Mouse (Mus musculus) induced T-regulatory cell, adult 2 months (primary cell): ENCODE results near the gene Gm266.

ENCODE experiments used
- DNase-seq: peaks from one replicate; pipeline ENCODE4 v3.0.0-alpha.2; 2012; ENCODE audit warnings: low read depth

Gm266 gene

GRCm38 (mm10) chr12:111503063-111503567 is 17.5 kb upstream of the Gm266 start:
- DNase-seq = no peak

DNA sequence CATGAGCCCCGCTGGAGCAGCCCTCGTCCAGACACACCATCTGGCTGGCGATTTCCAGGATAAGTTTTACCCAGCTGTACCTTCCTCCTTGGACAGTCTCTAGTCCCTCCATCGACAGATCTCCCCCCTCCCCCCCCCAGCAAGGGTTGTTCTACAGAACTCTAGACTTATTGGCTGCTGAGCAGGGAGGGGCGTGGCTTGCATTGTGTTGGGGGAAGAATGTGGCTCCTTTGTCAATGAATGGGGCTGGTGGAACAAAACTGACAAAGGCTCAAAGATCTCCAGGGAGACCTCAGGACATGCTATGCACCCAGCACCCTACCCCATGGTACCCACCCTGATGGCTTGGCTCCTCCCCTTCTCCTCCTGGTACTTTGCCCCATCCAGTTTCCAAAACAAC is 15.1 kb upstream of the Gm266 start:
- no peak for DNase-seq

GRCm38 (mm10) chr12:111499617-111500016 is 14.0 kb upstream of the Gm266 start:
- no peak for DNase-seq

DNA sequence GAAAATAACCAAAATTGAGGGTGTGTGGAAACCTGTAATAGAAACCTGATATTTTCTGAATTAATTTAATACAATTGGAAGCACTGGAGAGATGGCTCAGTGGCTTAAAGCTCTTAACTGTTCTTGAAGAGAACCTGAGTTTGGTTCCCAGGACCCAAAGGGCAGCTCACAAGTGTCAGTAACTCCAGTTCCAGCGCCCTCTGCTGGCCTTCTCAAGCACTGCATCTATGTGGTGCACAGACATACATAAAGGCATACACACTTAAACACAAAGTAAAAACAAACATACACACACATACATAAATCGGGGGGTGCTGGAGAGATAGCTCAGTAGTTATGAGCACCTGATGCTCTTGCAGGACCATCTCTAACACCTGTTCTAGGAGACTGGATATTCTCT is 11.5 kb upstream of the Gm266 start:
- peak; percentile 46 for DNase-seq

GRCm38 (mm10) chr12:111494931-111495330 is 9.3 kb upstream of the Gm266 start:
- no peak for DNase-seq

DNA sequence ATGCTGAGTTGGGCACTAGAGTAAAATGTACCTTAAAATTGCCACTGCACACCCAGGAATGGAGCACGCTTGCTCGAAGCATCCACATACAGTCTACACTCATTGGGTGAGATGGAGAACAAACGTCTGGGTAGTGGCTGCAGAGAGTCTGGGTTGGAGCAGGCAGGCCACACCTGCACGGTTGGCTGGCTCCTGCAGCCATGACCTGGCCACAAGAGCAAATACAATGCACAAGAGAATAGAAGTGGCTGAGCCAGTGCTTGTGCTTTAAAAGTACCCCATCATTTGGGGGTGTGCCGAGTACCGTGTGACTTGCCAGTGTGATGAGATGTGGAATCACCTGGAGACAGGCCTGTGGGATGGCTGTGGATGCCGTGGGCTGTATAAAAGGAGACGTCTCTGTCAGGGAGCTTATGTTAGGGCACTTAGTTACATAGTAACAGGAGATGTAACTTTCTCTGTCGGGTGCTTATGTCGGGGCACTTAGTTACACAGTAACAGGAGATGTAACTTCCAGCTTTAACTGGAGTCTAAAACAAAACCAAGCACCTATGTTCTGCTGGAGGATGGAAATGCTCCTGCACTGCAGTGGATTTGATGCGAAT is 3.7 kb upstream of the Gm266 start:
- DNase-seq = no peak

GRCm38 (mm10) chr12:111486455-111486854 is 832 bp upstream of the Gm266 start:
- no peak for DNase-seq

DNA sequence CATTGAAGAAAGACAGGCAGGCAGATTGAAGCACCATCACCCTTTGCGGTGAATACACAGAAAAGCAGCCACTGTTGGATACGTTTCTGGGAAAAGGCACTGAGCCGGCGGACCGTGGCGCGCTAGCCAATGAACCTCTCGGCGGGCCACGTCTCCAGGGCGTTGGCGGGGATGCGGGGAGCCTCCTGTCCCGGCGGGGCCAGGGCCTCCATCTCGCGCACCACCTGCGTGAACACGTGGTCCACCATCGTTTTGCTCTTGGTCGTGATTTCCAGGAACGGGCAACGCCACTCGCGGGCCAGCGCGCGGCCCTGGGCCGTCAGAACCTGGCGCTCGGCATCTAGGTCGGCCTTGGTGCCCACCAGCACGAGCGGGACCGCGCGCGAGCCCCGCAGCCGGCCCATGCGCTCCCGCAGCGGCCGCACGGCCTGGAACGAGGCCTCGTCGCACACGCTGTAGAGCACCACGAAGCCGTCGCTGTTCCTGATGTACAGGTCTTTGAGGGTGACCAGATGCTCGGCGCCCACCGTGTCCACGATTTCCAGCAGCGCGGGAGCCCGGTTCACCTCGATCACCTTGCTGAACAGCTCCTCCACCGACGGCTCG is 474 bp downstream of the Gm266 start:
- no peak for DNase-seq

- peak; percentile 37 for DNase-seq
These were observed 5.7 kb downstream of the Gm266 start for GRCm38 (mm10) chr12:111479917-111480316.

GRCm38 (mm10) chr12:111478924-111479323 is 6.7 kb downstream of the Gm266 start:
- no peak for DNase-seq

- DNase-seq = no peak
These were observed 10.6 kb downstream of the Gm266 start for GRCm38 (mm10) chr12:111474893-111475643.

DNA sequence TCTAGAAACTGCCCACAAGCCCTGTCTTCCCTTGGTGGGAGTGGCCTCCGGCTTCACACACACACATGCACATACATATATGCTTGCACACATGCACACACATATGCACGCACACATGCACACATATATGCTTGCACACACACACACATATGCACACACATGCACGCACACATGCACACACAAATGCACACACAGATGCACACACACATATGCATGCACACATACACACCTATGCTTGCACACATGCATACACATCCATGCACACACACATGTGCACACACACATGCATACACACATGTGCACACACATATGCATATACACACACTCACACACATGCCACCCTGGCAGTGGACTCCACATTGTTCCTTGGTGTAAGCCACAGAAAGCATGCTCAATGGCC is 11.2 kb downstream of the Gm266 start:
- DNase-seq = no peak

GRCm38 (mm10) chr12:111472886-111473285 is 12.7 kb downstream of the Gm266 start:
- DNase-seq = no peak

DNA sequence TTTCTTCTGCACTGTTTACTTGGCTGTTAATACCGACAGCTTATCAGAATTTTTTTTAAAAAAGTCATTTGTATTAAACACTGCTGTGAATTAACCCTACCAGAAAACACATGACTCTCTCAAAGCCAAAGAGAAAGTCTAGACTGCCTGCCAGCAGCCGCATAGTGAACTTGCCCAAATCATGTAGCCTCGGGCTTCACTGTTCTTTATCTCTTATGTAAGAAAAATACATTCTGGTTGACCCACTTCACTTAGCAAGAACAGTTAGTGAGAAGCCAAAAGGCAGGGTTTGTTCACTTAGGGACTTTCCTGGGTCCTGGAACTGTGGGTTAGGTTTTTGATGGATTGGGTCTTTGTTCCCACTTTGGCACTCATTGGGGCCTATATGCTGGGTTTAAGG is 13.9 kb downstream of the Gm266 start:
- DNase-seq = no peak

GRCm38 (mm10) chr12:111471119-111471518 is 14.5 kb downstream of the Gm266 start:
- DNase-seq = no peak

DNA sequence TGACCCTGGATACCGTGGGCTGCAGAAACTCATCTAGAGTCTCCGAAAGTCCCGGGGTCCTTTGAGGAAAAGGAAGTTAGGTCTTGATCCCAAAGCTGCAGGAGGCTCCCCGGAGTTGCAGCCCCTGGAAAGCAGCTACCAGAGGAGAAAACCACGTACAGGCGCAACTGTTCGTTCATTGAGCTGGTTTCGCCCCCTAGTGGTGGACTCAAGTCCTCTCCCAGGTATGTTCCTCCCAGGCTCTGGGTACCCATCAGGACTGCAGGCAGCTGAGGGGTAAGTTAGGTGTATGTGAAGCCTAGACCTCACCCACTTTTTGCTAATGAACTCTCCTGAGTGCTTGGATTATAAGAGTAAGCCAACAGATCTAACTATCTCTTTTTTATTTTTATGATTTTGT is 16.1 kb downstream of the Gm266 start:
- peak; percentile 67 for DNase-seq

DNA sequence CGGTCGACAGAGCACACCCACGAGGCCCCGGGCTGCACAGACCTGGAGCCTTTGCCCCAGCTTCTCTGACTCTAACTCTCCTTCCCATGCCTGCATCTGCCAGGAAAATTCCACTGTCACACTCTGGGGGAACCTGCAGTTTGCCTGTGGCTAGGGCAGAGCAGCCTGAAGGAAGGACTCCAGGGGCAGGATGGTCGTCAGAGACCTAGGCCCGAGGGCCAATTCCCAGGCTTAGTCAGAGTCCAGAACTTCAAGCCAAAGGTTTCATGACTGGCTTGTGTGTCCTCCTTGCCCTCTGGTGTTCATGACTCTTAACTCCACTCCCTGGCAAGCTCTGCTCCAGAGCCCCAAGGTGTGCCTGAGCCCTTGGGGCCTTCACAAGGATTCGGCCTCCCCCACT is 17.4 kb downstream of the Gm266 start:
- no peak for DNase-seq

DNA sequence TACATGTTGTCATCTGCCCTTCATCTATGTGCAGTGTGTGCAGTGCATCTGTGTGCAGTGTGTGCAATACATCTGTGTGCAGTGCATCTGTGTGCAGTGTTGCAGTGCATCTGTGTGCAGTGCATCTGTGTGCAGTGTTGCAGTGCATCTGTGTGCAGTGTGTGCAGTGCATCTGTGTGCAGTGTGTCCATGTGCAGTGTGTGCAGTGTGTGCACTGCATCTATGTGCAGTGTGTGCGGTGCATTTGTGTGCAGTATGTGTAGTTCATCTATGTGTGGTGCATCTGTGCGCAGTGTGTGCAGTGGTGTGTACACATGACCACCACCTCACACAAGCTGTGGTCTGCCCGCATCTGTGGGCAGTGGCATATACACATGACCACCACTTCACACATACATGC is 19.3 kb downstream of the Gm266 start:
- no peak for DNase-seq

- no peak for DNase-seq
These were observed 22.1 kb downstream of the Gm266 start for GRCm38 (mm10) chr12:111463570-111463969.

DNA sequence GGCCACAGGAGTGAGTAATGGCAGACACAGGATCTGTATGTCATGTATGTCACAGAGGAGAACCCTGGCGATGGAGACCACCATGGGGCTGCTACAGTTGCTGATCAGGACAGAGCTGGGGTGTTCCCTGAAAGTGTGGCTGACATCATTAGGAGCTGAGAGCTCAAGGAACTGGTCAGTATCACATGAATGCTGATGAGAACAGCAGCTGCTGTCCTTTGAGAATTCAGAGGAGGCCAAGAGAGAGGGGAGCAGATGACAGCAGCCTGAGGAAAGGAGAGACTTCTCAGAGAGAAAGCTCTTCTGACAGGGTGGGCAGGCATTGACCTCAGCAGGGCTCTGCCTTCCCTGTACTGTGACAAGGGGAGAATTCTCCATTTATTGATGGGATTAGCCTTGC is 27.9 kb downstream of the Gm266 start:
- DNase-seq = no peak

- no peak for DNase-seq
These were observed 29.8 kb downstream of the Gm266 start for GRCm38 (mm10) chr12:111455860-111456259.

DNA sequence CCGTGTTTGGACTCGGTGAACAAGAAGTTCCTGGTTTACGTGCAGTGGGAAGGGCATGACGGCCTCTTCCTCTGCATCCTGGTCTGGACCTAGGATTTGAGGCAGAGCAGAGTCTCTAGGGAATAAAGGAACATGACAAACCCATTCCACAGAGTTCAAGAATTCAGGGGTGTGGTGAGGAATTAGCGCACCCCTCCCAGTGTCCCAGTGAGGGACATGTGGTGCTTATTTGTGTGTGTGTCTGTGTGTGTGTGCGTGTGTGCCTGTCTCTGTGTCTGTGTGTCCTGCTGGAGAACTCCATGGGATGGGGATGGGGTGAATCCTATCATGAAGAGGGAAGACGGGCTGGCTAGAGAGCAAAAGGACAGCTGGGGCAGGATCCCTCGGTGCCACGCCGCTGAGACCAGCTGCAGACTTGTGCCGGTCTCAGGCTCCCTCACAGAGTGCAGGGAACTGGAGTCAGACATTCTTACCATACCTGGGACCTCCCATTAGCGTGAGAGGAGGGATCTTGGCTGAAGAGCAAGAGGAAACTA is 30.2 kb downstream of the Gm266 start:
- no peak for DNase-seq
